Mouse (Mus musculus) limb, embryonic 11.5 days (tissue): ENCODE measurements around the gene Kcnma1. TPM values are rescaled to one million over a fixed set of nuclear protein-coding genes. Genes with fewer than 3 reads are reported as not detected.
A peak's percentile ranks its signal among the peaks of the same experiment; 100 is the strongest.

Source experiments
- ATAC-seq: fragments of 200-750 bp; cut with Nextera tagmentation; 2 replicates; pipeline ENCODE4 v1.8.0; 2017; ENCODE audit warnings: low read depth; ENCODE audit not compliant: insufficient number of reproducible peaks, low FRiP score, low TSS enrichment
- DNase-seq: peaks from one replicate; pipeline ENCODE4 v3.0.0-alpha.2; 2015; ENCODE audit warnings: low spot score
- H3K27ac ChIP-seq: fragments of 300-500 bp; sonication (generic); replicated peaks from 2 replicates; pipeline ENCODE4 v1.5.1; 2014; ENCODE audit warnings: low read depth, mild to moderate bottlenecking, low read length
- H3K27me3 ChIP-seq: fragments of 300-500 bp; sonication (generic); 2 replicates; pipeline ENCODE4 v1.6.1; 2014; ENCODE audit warnings: mild to moderate bottlenecking, low read length, mixed read lengths; ENCODE audit not compliant: control insufficient read depth, insufficient read depth
- H3K36me3 ChIP-seq: fragments of 300-500 bp; sonication (generic); 2 replicates; pipeline ENCODE4 v1.6.1; 2014; ENCODE audit warnings: mild to moderate bottlenecking, low read length, moderate library complexity, mixed read lengths; ENCODE audit not compliant: control insufficient read depth, insufficient read depth
- H3K4me1 ChIP-seq: fragments of 300-500 bp; sonication (generic); 2 replicates; pipeline ENCODE4 v1.6.1; 2014; ENCODE audit warnings: low read length, mixed read lengths; ENCODE audit not compliant: control insufficient read depth, insufficient read depth
- H3K4me2 ChIP-seq: fragments of 300-500 bp; sonication (generic); 2 replicates; pipeline ENCODE4 v1.6.1; 2014; ENCODE audit warnings: low read depth, mild to moderate bottlenecking, moderate library complexity; ENCODE audit not compliant: severe bottlenecking
- H3K4me3 ChIP-seq: fragments of 300-500 bp; sonication (generic); 2 replicates; pipeline ENCODE4 v1.5.1; 2014; ENCODE audit warnings: low read depth, low read length
- H3K9ac ChIP-seq: fragments of 300-500 bp; sonication (generic); 2 replicates; pipeline ENCODE4 v1.6.1; 2014; ENCODE audit warnings: mild to moderate bottlenecking, low read length
- H3K9me3 ChIP-seq: fragments of 300-500 bp; sonication (generic); 2 replicates; pipeline ENCODE4 v1.6.1; 2016; ENCODE audit warnings: low read length; ENCODE audit not compliant: control insufficient read depth
- WGBS: fragments of 180-500 bp; shearing (Covaris S2); extraction: QIAGEN DNeasy Blood & Tissue Kit; methylation state at CpG from one replicate; pipeline ENCODE4 v1.1.7; 2014; 5-methylcytosine and 5-hydroxymethylcytosine counted together
- polyA plus RNA-seq: library from polyadenylated mRNA; unstranded; fragments of >200 nt; fragmentation: Nextera tagmentation; extraction: Ambion mirVana; gene quantifications from 2 replicates; pipeline ENCODE4 v1.2.1, GENCODE M21; 2014

Kcnma1 gene
- polyA plus RNA-seq, 1 experiment from 2014 or later = 0.80 TPM

DNA sequence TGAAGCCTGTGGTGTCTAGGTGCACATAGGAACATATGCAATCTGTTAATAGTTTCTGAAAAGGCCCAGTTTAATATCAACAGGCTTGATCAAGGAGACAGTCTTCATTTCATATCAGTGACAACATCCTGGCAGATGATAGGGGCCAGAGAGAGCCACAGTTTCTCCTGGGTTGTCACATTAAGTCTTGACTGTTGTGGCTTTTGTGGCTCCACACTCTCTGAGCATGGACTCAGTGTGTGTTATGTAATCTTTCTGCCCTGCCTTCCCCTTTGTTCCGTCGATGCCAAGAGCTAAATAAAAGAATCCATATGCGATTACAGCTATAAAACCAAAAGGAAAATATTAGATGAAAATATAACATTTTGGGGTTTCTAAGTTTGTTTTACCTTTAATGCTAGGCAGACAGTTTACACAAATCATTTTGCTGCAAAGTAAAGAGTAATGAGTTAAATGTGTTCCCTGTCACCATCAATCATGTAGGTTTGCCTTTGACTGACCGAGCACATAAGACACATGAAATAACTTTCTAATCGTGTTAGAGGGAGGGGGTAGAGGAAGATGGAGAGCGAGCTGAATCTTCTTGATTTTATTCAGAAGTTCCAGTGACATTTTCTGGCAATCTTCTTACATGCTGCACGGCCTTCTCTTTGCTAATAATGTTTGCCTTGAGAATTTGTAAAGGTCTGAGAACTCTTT is 528.3 kb downstream of the Kcnma1 start:
- no peaks in the 10 kb centered on the region for H3K9me3 ChIP-seq
- ATAC-seq (no peak), DNase-seq (no peak)
- 67% methylated on average over 7 of the region's 7 CpGs for whole genome bisulfite sequencing
- H3K27me3 ChIP-seq = no peaks in the 10 kb centered on the region
- no peaks in the 10 kb centered on the region for H3K36me3 ChIP-seq
- H3K4me3 ChIP-seq = no peak overlapping the region
- H3K4me2 ChIP-seq = no peak overlapping the region
- H3K27ac ChIP-seq = no peak overlapping the region
- H3K4me1 ChIP-seq = no peaks in the 10 kb centered on the region
- H3K9ac ChIP-seq = no peak overlapping the region

DNA sequence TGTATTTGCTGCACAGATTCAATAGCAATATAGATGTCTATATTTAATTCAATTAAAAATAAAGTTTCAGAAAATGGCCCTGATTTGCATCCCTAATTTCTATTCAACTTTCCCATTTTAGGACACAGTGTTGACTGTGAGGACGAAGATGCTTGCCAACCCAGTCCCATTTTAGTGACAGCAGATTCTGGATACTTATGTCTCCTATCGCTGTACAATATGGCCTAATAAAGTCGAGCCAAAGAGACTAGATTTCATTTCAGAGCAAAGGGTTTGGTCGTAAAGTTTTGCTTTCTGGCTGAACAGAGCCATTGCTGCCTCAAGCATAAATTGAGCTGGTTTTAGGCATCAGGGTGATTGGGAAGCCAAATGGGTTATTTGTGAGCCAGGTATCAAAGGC is 539.2 kb downstream of the Kcnma1 start:
- Histone ChIP-seq H3K4me1 (no peaks in the 10 kb centered on the region), H3K4me3 (no peak overlapping the region), H3K27ac (no peak overlapping the region), H3K4me2 (no peak overlapping the region), H3K9me3 (no peaks in the 10 kb centered on the region), H3K27me3 (no peaks in the 10 kb centered on the region), H3K9ac (no peak overlapping the region), H3K36me3 (no peaks in the 10 kb centered on the region)
- DNase-seq (no peak), ATAC-seq (no peak)
- WGBS = 75% methylated on average over 4 of the region's 4 CpGs

DNA sequence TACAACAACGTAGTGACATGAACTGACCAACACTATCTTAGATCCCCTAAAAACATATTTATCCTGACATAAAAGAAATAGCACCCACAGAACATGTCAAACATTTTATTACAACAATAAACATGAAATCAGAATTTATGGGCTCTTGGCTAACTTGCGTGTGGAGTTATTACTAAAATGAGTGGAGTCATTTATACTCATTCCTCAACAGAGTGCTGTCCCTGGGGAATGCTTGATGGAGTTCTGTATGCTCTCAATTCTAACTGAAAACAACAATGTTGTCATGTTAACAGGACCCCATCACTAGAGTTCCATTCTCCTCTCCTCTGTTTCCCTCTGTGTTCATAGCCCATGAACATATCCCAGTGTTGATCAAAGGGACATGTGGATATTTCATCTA is 544.2 kb downstream of the Kcnma1 start:
- H3K27ac ChIP-seq = no peak overlapping the region
- WGBS = 80% methylated on average over 2 of the region's 2 CpGs
- no peaks in the 10 kb centered on the region for H3K27me3 ChIP-seq
- 0 out of 2 replicates have a peak, but pooled peaks cover 3% of the 10 kb centered on the region for H3K4me1 ChIP-seq
- ATAC-seq (no peak), DNase-seq (no peak)
- H3K9ac ChIP-seq = no peak overlapping the region
- no peaks in the 10 kb centered on the region for H3K36me3 ChIP-seq
- H3K9me3 ChIP-seq = no peaks in the 10 kb centered on the region
- no peak overlapping the region for H3K4me2 ChIP-seq
- no peak overlapping the region for H3K4me3 ChIP-seq

DNA sequence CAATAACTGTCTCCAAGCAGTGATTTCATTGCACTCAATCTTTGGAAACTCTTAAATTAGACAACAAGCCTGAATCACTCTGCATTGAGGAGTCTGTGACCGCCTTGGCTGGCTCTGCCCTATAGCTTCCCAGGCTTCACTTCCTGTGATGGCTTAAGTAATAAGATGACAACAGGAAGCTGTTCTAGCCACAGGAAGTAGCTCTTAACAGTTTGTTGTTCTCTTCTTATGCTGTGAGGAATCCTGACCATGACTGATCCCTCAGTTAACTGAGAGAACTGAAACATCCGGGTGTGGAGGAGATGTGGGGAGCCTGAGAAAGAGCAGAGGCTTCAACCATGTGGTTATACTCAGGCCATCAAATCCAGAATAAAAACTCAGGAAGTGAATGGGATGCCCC is 549.2 kb downstream of the Kcnma1 start:
- H3K36me3 ChIP-seq = no peaks in the 10 kb centered on the region
- H3K4me2 ChIP-seq = no peak overlapping the region
- 0 out of 2 replicates have a peak, but pooled peaks cover 3% of the 10 kb centered on the region for H3K4me1 ChIP-seq
- WGBS = 72% methylated on average over 2 of the region's 2 CpGs
- H3K9ac ChIP-seq = no peak overlapping the region
- no peak for DNase-seq
- no peaks in the 10 kb centered on the region for H3K27me3 ChIP-seq
- no peak overlapping the region for H3K27ac ChIP-seq
- H3K4me3 ChIP-seq = no peak overlapping the region
- H3K9me3 ChIP-seq = no peaks in the 10 kb centered on the region
- ATAC-seq = no peak

DNA sequence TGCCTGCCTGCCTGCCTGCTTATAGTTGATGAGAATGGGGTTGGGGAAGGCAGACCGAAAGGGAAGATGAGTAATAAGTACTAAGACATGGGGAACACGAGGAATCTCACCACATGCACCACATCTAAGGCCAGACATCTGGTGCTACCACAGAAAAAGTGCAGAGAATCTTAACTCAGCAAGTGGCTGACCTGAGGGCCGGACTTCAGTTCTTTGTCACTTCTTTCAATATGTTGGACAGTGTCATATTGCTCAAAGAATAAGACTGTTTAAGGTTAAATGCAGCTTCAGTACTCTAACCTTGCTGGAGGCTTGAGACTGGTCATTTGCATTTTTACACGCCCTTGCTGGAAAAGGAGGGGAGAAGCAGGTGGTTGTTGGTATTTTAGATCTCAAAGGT is 555.7 kb downstream of the Kcnma1 start:
- Histone ChIP-seq H3K27ac (no peak overlapping the region), H3K36me3 (no peaks in the 10 kb centered on the region), H3K9me3 (no peaks in the 10 kb centered on the region), H3K4me3 (no peak overlapping the region), H3K4me2 (no peak overlapping the region), H3K9ac (no peak overlapping the region), H3K27me3 (no peaks in the 10 kb centered on the region), H3K4me1 (peaks cover 36% of the 10 kb centered on the region)
- 42% methylated on average over 4 of the region's 4 CpGs for WGBS
- ATAC-seq = no peak
- DNase-seq = no peak

DNA sequence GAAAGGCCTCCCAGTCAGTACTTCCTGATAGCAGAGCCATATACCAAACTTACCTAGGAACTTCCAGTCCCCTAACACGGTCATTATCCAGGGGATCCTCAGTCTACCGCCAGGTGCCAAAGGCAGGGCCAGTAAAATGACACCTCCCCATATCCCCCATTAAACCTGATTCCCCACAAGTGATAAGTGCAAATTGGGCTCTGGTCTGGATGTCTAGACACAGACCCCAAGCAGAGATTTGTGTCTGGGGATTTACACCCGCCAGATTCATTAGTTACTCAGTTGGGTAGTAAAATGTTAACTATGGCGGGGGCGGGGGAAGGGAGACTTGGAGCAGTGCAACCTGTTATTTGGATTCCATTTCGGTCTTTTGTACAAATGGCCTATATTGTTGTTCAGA is 562.6 kb downstream of the Kcnma1 start:
- WGBS = 25% methylated on average over 6 of the region's 6 CpGs
- peaks cover 18% of the 10 kb centered on the region for H3K4me1 ChIP-seq
- H3K4me2 ChIP-seq = no peak overlapping the region
- DNase-seq (peak; percentile 60), ATAC-seq (no peak)
- H3K9me3 ChIP-seq = no peaks in the 10 kb centered on the region
- H3K36me3 ChIP-seq = no peaks in the 10 kb centered on the region
- H3K27me3 ChIP-seq = no peaks in the 10 kb centered on the region
- peak overlapping the region; percentile 78 for H3K27ac ChIP-seq
- no peak overlapping the region for H3K4me3 ChIP-seq
- no peak overlapping the region for H3K9ac ChIP-seq

DNA sequence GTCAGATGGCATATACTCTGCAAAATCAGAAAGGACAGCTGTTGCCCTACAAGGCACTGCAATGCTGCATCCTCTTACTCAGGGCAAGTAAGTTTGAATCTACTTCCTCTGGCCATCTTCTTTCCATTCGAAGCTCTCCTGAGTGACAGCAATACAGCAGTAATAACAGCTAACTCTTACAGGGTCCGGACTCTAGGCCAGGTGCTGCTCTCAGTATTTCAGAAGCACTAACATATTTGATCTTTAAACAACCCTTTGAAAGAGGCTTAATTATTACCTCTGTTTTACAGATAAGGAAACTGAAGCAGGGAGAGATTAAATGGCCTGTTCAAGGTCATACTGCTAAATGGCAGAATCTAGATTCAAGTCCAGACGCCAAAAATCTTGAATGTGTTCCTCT is 576.8 kb downstream of the Kcnma1 start:
- H3K36me3 ChIP-seq = no peaks in the 10 kb centered on the region
- no peak for DNase-seq
- H3K4me3 ChIP-seq = no peak overlapping the region
- no peak for ATAC-seq
- H3K27me3 ChIP-seq = no peaks in the 10 kb centered on the region
- no peak overlapping the region for H3K27ac ChIP-seq
- no peaks in the 10 kb centered on the region for H3K9me3 ChIP-seq
- no peak overlapping the region for H3K9ac ChIP-seq
- WGBS = 70% methylated on average over 3 of the region's 3 CpGs
- H3K4me2 ChIP-seq = no peak overlapping the region
- H3K4me1 ChIP-seq = no peaks in the 10 kb centered on the region

DNA sequence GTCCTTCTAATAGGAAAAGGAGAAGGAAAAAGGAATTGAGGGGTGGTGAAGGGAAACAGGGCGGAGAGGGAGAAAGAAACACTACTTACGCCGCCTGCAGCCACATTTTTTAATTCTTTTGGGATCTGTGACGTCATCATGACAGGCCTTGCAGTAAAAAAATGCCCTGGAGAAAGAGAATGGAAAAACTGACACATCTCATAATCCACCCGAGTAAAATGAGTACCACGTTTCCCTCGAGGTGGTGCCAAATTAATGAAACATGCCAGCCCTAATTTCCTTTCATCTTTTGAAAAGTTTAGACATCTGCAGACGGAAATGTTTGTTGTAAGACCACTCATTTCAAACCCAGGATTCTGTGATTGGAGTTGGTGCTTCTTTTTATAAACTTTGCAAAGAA is 578.4 kb downstream of the Kcnma1 start:
- Histone ChIP-seq H3K4me3 (no peak overlapping the region), H3K27ac (no peak overlapping the region), H3K36me3 (no peaks in the 10 kb centered on the region), H3K9me3 (no peaks in the 10 kb centered on the region), H3K4me2 (no peak overlapping the region), H3K27me3 (no peaks in the 10 kb centered on the region), H3K4me1 (no peaks in the 10 kb centered on the region), H3K9ac (no peak overlapping the region)
- WGBS = 64% methylated on average over 8 of the region's 8 CpGs
- ATAC-seq (no peak), DNase-seq (no peak)

DNA sequence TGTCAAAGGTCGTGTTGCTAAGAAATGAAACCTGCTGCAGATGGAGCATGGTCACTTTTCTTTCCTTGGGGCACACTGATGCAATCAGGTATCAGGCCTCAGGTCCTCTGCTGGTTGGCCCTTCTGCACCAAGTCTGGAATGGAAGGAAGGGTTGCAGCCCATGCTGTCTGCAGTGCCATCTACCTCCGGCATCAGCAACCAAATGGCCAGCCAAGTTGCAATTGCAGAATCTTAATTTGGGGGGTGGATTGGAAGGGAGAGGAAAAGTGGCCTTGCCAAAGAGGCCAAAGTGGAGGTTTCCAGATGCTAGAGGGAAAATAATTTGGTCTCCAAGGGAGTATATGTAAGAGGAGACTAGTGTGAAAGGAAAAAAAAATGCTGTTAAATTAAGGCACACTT is 584.3 kb downstream of the Kcnma1 start:
- 67% methylated on average over 2 of the region's 2 CpGs for WGBS
- no peaks in the 10 kb centered on the region for H3K36me3 ChIP-seq
- H3K9me3 ChIP-seq = no peaks in the 10 kb centered on the region
- no peak overlapping the region for H3K27ac ChIP-seq
- H3K4me3 ChIP-seq = no peak overlapping the region
- no peaks in the 10 kb centered on the region; the same call in 1 of the 2 replicates for H3K4me1 ChIP-seq
- no peak overlapping the region for H3K9ac ChIP-seq
- no peaks in the 10 kb centered on the region for H3K27me3 ChIP-seq
- no peak for ATAC-seq
- no peak overlapping the region for H3K4me2 ChIP-seq
- no peak for DNase-seq
